Mouse (Mus musculus) induced T-regulatory cell, adult 2 months (primary cell): Measurements from ENCODE around the gene Rplp2.

Experiments used
- DNase-seq: peaks from one replicate; pipeline ENCODE4 v3.0.0-alpha.2; 2012; ENCODE audit warnings: low read depth

The Rplp2 gene

DNA sequence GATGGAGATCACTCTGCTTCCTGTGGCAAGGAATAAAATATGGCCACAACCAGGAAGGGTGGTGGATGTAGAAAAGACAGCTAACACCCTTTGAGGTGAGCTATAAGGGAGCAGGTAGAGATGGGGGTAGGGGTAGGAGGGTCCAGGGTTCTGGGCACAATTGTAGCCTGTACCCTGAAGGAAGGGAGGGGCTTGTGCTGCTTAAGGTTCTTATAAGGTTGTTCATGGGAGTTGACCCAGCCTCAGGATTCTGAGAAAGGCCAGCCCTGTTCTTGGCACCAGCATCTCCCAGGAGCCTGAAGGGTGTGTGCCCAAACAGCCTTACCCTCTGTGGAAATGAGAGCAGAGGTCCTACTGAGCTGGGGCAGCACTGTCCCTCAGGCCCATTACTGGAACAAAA, 4.8 kb downstream of the Rplp2 start:
- DNase-seq: no peak

DNA sequence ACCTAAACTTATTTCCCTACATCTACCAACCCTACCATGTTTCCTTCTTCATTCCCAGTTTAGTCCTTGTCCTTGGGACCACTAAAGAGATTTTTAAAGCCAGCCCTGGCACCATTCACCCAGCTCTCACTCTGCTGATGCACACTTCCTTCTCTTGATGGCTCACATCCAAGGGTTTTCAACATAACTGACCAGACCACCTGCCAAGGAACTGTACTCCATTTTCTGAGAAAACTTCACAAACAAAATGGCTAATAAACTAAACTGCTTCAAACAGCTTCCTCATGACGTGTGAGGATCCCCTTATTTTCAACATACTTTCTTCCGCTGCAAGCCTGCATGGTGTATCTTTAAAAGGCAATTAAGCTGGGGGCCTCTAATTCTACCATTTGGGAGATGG, 6.5 kb downstream of the Rplp2 start:
- no peak for DNase-seq

DNA sequence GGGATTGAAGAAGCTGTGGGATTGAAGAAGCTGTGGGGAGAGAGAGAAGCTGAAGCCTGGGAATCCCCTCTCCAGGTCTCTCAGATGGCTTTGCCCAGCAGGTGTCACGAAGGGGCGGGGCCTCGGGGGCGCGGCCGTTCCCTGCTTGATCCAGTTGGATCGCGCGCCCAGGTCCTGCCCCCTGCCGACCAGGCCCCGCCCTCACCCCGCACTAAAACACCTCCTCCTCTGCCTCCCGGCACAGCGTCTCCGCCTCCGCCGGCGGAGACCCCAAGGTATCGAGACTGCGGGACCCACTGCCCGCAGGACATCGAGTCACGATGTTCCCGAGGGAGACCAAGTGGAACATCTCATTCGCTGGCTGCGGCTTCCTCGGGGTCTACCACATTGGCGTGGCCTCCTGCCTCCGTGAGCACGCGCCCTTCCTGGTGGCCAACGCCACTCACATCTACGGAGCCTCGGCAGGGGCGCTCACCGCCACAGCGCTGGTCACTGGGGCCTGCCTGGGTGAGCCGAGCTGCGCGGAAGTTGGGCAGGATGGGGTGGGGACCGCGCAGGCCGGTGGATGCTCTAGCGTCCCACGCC, 7.9 kb downstream of the Rplp2 start, which contains the start of gene Pnpla2:
TSS of gene Pnpla2 (plus strand) at position 232 of the 585 bp plus-strand sequence.
- peak; percentile 97 for DNase-seq

DNA sequence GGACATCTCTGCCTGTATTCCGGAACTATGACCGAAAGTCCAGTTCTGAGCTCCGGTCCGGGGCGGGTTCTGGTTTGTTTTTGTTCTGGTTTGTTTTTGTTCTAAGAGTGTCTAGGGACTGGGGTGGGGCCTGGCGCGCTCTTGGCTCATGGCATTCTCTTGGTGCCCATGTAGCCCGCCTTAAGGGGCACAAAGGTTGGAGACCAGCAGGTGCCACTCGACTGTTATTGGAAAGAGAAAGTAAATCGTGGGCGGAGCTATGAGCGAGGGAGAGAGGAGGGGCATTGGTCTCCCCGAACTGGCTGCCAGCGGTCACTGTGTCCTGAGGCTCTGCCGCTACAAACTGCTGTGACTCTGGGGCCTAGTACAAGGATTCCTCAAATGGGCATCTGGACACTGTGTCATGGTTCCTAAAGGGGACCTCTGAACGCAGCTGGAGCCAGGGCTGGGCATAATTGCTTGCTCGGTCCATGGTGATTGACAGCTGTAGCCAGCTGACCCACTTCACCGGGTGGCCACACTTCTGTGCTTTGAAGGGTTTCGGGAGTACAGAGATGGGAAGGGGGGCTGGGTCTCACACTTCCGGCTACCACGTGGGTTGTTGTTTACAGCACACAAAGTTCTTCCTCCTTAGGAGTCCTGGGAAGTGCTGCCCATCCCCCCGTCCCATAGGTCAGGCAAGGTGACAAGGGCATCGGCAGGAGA, 8.6 kb downstream of the Rplp2 start:
- DNase-seq: peak; percentile 88

DNA sequence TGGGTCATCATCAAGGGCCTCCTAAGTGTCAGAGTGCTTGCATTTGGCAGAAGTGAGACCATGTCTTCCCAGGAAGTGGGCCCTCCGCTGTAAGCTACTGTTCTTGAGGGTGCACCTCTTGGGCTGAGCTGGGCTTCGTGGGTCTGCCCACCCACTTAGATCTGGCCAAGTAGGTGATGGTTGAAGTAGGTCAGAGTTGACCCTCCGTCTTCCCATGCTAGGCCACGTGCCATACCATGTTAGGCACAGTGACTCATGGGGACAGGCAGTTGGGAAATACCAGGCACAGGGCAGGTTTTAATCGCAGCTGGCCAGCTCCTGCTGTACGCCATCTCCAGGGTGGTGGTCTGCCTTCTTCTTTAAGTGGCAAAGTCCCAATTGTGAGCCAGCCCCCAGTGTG, 9.6 kb downstream of the Rplp2 start:
- no peak for DNase-seq

DNA sequence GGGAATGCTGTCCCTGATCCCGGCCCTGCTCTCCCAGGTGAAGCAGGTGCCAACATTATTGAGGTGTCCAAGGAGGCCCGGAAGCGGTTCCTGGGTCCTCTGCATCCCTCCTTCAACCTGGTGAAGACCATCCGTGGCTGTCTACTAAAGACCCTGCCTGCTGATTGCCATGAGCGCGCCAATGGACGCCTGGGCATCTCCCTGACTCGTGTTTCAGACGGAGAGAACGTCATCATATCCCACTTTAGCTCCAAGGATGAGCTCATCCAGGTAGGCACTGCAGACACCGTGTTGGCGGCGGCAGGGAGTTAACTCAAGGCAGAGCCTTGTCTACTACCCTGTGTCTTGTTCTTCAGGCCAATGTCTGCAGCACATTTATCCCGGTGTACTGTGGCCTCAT, 10.1 kb downstream of the Rplp2 start:
- DNase-seq: no peak

DNA sequence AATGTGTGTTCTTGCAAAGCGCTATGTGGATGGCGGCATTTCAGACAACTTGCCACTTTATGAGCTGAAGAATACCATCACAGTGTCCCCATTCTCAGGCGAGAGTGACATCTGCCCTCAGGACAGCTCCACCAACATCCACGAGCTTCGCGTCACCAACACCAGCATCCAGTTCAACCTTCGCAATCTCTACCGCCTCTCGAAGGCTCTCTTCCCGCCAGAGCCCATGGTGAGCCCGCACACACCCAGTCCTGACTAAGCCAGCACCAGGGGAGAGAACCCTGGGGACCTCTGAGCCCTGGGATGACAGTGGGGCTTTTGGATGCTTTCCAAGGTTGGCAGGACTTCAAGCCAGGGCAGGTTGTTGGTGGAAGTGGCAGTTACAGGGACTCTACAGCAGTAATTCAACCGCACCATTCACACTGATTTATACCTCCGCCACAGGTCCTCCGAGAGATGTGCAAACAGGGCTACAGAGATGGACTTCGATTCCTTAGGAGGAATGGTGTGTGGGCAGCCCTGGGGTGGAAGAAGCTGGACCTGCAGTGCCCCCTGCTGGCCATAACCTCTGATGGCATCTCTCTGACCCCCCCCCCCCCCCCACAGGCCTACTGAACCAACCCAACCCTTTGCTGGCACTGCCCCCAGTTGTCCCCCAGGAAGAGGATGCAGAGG, 11.0 kb downstream of the Rplp2 start:
- peak; percentile 80 for DNase-seq

DNA sequence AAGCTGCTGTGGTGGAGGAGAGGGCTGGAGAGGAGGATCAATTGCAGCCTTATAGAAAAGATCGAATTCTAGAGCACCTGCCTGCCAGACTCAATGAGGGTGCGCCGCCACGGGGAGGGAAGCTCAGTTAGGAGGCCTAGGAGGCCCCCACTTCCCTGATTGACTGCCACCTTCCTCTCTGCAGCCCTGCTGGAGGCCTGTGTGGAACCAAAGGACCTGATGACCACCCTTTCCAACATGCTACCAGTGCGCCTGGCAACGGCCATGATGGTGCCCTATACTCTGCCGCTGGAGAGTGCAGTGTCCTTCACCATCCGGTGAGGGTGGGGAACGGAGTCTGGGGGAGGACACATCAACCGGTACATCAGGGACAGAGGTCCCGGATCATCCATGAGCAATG, 11.5 kb downstream of the Rplp2 start:
- no peak for DNase-seq

DNA sequence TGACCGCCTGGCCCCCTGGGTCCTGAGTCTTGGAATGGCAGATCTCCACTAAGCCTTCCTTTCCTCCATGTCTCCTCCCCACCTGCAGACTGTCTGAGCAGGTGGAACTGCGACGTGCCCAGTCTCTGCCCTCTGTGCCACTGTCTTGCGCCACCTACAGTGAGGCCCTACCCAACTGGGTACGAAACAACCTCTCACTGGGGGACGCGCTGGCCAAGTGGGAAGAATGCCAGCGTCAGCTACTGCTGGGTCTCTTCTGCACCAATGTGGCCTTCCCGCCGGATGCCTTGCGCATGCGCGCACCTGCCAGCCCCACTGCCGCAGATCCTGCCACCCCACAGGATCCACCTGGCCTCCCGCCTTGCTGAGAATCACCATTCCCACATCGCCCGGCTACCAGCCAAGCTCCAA, 12.1 kb downstream of the Rplp2 start:
- DNase-seq: no peak

DNA sequence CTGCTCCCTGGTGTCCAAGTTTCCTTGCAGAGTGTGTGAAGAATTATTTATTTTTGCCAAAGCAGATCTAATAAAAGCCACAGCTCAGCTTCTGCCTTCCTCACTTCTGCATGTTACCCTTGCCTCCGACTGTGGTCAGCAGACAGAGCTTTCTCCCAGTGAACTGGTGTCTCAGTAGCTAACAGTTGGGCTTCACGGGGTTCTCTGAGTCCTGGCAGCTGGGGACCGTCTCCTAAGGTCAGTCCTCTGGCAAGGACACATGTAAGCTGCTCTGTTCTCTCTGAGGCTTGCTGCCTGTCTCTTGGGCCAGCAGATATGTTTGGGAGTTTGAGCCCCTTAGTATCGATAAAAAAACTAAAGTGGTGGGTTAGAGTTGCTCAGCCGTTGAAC, 12.8 kb downstream of the Rplp2 start:
- no peak for DNase-seq

DNA sequence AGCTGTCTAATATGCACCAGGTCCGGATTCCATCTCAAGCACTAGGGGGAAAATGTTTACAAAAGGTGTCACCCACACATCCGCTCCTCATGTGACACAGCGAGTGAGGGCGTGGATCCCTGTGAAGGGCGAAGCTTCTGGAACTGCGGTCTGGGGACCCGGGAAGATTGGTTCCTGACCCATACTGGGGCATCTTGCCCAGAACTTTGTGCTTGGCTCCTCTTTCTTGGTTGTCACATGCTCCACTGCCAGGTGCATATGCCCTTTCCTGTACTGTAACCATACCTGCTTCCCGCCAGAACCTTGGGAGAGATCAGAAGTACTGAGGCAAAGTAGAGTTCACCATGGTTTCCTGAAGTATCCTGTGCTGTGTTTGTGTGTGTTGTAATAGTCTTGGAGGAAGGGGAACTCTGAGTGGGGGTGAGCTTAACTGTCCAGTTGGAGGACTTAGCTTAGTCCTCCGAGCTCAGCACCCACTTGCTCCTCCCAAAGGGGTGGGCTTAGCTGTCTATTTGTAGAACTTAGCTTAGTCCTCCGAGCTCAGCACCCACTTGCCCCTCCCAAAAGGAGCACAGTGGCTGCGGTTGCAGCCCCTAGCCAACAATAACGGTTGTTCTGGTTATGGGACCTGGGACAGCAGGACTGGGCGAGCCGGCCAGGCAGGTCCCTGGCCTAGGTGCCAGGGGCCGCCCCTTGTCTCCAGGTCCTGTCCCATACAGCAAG, 13.4 kb downstream of the Rplp2 start, which contains the start of gene Cracr2b:
TSS of gene Cracr2b (plus strand) at position 704 of the 723 bp plus-strand sequence.
- no peak for DNase-seq

DNA sequence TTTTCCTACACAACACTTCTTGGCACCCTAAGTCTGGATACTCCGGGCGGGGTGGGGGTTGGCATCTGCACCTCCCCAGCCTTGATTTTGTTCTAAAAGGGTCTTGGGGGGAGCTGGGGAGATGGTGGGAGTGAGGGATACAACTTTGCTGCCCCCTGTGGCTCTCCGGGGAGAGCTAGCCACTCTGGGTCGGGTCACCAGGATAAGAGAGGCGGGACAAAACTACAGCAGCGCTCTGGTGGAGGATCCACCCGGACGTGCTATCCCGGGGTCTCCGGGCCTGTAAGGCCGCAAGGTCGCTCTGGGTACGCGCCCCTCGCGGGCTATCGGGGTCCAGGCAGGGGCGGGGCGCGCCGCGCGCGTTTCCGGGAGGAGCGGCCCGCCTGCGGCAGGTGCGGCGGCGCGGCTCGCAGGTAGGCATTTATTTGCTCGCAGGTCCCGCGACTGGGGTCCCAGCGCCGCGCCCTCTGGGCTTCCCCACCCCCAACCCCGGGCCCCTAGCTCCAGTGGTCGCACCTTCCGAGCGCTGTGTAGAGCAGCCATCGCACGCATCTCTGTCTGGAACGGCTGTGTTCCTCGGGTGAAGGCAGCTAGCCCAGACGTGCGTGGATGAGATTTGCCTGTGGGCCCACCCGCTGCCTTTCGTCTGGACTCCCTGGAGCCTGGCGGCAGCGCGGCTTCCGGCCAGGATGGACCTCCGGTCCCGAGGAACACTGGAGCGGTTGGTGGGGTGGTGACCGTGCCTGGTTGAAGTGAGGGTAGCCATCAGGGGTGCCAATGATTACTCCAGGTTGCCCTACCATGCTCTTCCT, 14.6 kb downstream of the Rplp2 start:
- no peak for DNase-seq

DNA sequence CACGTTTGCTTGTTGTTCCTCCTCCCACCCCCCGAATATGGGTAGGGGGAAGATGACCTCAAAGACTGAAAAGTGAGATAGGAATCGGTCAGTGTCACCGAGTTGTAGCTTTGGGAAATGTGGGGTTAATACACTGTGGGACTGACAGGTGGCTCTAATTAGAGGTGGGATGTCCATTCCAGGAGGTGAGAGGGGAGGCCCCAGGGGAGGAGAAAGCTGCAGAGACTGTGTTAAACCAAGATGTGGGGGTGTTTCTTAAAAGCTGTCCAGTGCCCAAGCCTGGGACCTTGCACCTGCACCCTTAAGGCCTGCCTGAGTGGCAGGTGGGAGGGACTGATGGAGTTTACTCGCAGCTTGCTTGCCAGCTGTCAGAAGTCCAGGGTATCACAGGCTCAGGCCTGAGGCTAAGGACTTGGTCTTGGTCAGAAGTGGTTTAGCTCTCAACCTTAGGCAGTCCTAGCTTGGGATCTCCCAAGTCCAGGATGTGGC, 15.2 kb downstream of the Rplp2 start:
- DNase-seq: no peak

DNA sequence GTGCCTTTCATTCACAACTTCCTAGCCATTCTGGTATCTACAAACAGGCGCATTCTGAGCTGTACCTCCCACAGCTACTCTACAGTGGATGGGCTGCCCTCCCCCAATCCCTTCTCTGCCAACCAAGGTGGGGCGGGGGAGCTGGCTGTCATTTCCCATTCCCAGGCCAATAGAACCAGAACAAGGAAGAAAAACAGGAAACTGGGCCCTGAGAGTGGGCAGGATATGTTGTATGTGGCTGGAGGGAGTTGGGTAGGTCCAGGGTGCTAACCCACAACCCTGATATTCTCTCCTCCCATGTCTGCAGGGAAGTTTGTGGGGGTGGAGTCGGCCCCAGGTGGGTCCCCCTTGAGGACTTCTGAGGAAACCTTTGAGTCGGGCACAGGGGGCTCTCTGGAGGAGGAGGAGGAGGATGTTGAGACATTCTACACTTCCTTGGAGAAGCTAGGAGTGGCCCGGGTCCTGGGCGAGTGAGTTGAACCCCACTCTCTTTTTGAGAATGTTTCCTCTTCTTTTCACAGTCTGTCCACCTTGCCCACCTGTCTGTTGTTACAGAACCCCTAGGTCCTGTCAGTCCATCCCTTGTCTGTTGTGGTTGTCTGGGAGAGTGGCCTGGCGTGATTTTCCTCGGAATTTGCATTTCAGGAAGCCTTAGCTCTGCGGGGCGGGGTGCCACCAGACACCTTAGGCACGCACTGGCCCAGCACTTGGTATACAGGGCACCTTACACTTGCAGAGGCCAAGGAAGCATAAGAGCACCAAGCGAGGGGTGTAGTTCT, 16.8 kb downstream of the Rplp2 start:
- no peak for DNase-seq

DNA sequence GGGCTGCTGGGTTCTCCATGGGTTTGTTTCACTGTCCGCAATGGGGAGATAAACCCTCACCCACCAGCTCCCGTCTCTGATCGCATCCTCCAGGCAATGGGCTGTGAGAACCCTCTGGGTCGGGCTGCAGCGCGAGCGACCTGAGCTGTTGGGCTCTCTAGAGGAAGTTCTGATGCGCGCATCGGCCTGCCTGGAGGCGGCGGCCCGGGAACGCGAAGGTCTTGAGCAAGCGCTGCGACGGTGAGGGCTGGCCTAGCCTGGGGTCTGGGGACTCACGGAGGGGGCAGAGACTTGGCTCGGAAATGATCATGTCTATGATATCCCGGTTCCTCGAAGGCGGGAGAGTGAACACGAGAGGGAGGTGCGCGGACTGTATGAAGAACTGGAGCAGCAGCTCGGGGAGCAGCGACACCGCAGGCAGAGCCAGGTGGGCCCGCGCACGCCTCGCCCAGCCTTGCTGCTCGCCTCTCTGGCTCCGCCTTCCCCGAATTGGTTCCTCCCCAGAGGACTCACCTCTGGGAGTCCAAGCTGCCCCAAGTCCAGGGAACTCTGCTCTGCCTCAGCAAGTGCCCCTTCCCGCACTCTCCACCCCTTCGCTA, 17.5 kb downstream of the Rplp2 start:
- peak; percentile 47 for DNase-seq

DNA sequence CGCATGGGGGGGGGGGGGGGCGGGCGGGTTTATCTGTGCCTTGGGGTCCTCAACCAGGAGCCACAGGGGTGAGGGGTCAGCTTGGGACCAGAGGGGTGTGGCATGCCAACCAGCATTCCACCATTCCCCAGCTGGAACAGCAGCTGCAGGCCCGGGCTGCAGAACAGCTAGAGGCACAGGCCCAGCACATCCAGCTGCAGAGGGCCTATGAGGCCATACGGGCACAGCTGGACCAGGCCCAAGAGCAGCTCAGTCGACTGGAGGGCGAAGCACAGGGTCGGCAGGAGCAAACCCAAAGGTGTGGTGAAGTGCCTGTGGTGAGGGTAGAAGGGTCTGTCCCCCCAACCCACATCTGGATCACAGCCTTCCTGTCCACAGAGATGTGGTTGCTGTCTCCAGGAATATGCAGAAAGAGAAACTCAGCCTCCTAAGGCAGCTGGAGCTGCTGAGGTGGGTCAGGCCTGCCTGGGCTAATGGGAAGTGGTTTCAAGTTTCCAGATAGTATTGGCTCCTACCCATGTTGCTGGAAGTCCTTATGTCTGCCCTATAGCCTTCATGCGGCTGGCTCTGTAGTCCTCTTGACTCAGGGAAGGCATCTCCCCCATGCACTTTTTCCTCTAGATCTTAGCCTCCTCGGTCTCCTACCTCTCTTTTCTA, 18.3 kb downstream of the Rplp2 start:
- DNase-seq: no peak

DNA sequence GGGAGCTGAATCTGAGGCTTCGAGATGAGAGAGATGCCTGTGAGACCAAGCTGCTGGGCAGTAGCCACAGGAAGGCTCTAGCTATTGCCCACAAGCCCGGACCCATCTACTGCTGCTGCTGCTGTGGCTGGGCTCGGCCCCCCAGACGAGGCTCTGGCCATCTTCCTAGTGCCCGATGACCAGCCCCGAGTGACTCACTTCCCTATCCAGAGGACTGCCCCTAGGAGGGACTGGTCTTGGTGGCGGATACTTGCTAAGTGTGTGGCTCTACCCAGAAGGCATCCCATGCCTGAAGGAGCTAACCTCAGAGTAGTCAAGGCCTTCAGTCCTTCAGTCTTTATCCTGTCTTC, 18.9 kb downstream of the Rplp2 start:
- DNase-seq: no peak

DNA sequence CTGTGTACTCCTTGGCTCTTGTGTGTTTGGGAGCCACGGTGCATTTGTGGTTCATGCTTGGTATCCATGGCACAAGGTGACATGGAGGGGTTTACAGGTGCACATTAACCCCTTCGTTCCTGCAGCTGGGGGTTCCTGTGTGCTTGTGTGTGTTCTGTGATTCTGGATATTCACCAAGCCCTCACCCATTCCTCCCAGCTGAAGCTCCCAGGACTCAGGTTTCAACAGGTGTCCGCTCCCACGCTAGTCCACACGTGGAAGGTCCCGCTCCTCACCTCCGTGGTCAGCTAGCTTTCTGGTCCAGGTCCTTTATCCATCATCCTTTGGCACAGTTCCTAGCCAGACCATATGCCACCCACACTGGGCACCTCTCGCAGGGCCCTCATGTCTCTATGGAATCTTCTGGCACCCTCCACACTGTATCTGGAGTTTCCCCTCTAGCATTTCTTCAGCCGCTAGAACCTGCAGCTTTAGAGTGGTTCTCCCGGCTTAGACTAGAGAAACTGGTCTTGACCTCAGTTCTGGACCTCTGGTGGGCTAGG, 19.5 kb downstream of the Rplp2 start:
- DNase-seq: no peak

DNA sequence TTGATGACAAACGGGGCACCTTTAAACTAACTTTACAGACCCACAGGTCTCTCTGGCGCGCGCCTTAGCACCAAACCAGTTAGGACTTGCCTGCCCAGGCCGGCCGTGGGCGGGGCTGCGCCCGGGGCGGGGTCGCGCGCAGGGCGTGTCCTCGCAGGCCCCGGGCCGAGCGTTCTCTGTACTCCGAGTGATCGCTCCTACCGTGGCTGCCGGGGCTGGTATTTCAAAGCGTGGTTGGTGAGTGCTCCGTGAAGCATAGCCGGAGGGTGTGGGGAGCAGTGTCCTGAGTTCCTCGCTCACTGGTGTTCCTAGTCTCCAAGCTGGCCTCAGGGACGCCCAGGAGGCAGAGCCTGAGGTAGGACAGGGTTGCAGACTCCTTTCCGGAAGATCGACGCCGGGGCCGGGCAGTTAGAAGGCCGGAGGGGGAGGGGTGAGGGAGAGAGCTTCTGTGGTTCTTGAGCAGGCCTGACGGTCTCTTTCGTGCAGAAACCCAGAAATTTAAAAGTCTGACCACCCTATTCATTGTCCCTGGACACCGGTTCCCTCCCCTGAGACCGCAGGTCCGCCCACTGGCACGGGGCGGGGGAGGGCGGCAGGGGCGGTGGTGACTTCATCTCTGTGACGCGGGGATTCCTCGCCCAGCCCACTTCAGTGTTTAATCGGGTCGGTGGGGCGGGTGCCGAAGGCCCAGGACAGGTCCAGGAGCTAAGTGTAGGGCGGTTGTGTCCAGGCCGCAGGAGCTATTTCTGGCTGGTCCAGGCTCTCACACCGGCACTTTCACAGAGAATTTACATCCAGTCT, 20.3 kb downstream of the Rplp2 start, which contains the start of gene Cd151:
TSS of gene Cd151 (plus strand) at position 163 of the 801 bp plus-strand sequence.
- peak; percentile 87 for DNase-seq
